Mouse (Mus musculus): ENCODE measurements around the gene Tomm40. TPM values are rescaled to one million over a fixed set of nuclear protein-coding genes. Genes with fewer than 3 reads are reported as not detected.

The Tomm40 gene
- total and polyA plus RNA-seq, 2 experiments from 2014 or later: 113 to 147 TPM

GRCm38 (mm10) chr7:19755851-19756786, 40.9 kb upstream of the Tomm40 start:
- H3K27me3 ChIP-seq (ENCODE audit: insufficient read depth, low read length): no peaks in the 10 kb centered on the region
- H3K9me3 ChIP-seq (ENCODE audit: low read length): no peaks in the 10 kb centered on the region
- H3K27ac ChIP-seq (ENCODE audit: low read depth, low read length): no peak overlapping the region
- H3K36me3 ChIP-seq (ENCODE audit: insufficient read depth): no peaks in the 10 kb centered on the region; the same call in 1 of the 2 replicates
- 79% methylated on average over 23 of the region's 24 CpGs for WGBS
- no peak for TF ChIP-seq CTCF (IDR thresholded peaks at IDR 0.05; ENCODE audit: low read depth)
- no peaks in the 10 kb centered on the region for H3K4me1 ChIP-seq (ENCODE audit: insufficient read depth)
- ATAC-seq (peak; percentile 8; the same call in 1 of the 2 replicates), DNase-seq (no peak)
- H3K4me3 ChIP-seq (ENCODE audit: low read depth, low read length): no peak overlapping the region
- H3K4me2 ChIP-seq (ENCODE audit: low read depth): no peak overlapping the region
- H3K9ac ChIP-seq: no peak overlapping the region

- Histone ChIP-seq H3K36me3 (ENCODE audit: insufficient read depth) (no peaks in the 10 kb centered on the region; the same call in 1 of the 2 replicates), H3K4me3 (ENCODE audit: low read depth, low read length) (no peak overlapping the region), H3K4me1 (ENCODE audit: insufficient read depth) (peaks cover 4% of the 10 kb centered on the region; the same call in 1 of the 2 replicates), H3K4me2 (ENCODE audit: low read depth) (no peak overlapping the region), H3K9ac (no peak overlapping the region), H3K27me3 (ENCODE audit: insufficient read depth, low read length) (no peaks in the 10 kb centered on the region), H3K27ac (ENCODE audit: low read depth, low read length) (no peak overlapping the region), H3K9me3 (ENCODE audit: low read length) (no peaks in the 10 kb centered on the region)
- no peak for DNase-seq
- no peak for TF ChIP-seq CTCF (IDR thresholded peaks at IDR 0.05; ENCODE audit: low read depth)
- 83% methylated on average over 2 of the region's 2 CpGs for WGBS
- ATAC-seq: no peak
Measured at GRCm38 (mm10) chr7:19755008-19755407, 39.8 kb upstream of the Tomm40 start.

- 78% methylated on average over 1 of the region's 1 CpGs for WGBS
Measured at GRCm38 (mm10) chr7:19754065-19754464, 38.8 kb upstream of the Tomm40 start.

GRCm38 (mm10) chr7:19753587-19753986, 38.3 kb upstream of the Tomm40 start:
- DNase-seq: no peak
- H3K9ac ChIP-seq: no peak overlapping the region
- no peak overlapping the region for H3K4me2 ChIP-seq (ENCODE audit: low read depth)
- no peaks in the 10 kb centered on the region for H3K9me3 ChIP-seq (ENCODE audit: low read length)
- no peak overlapping the region for H3K4me3 ChIP-seq (ENCODE audit: low read depth, low read length)
- H3K27ac ChIP-seq (ENCODE audit: low read depth, low read length): no peak overlapping the region
- no peaks in the 10 kb centered on the region for H3K27me3 ChIP-seq (ENCODE audit: insufficient read depth, low read length)
- peaks cover 5% of the 10 kb centered on the region; the same call in 1 of the 2 replicates for H3K4me1 ChIP-seq (ENCODE audit: insufficient read depth)
- TF ChIP-seq CTCF (IDR thresholded peaks at IDR 0.05; ENCODE audit: low read depth): no peak
- WGBS: 81% methylated on average over 7 of the region's 7 CpGs
- ATAC-seq: no peak
- no peaks in the 10 kb centered on the region for H3K36me3 ChIP-seq (ENCODE audit: insufficient read depth)

More at GRCm38 (mm10) chr7:19754065-19754464, 38.8 kb upstream of the Tomm40 start:
- DNase-seq (no peak), ATAC-seq (no peak)
- Histone ChIP-seq H3K4me2 (ENCODE audit: low read depth) (no peak overlapping the region), H3K9me3 (ENCODE audit: low read length) (no peaks in the 10 kb centered on the region), H3K9ac (no peak overlapping the region), H3K4me1 (ENCODE audit: insufficient read depth) (peaks cover 4% of the 10 kb centered on the region; the same call in 1 of the 2 replicates), H3K4me3 (ENCODE audit: low read depth, low read length) (no peak overlapping the region), H3K27ac (ENCODE audit: low read depth, low read length) (no peak overlapping the region), H3K36me3 (ENCODE audit: insufficient read depth) (no peaks in the 10 kb centered on the region; the same call in 1 of the 2 replicates), H3K27me3 (ENCODE audit: insufficient read depth, low read length) (no peaks in the 10 kb centered on the region)
- TF ChIP-seq CTCF (IDR thresholded peaks at IDR 0.05; ENCODE audit: low read depth): no peak

GRCm38 (mm10) chr7:19752652-19753051, 37.4 kb upstream of the Tomm40 start:
- Histone ChIP-seq H3K4me1 (ENCODE audit: insufficient read depth) (peaks cover 14% of the 10 kb centered on the region), H3K9me3 (ENCODE audit: low read length) (no peaks in the 10 kb centered on the region), H3K36me3 (ENCODE audit: insufficient read depth) (no peaks in the 10 kb centered on the region), H3K27me3 (ENCODE audit: insufficient read depth, low read length) (no peaks in the 10 kb centered on the region), H3K9ac (no peak overlapping the region), H3K4me3 (ENCODE audit: low read depth, low read length) (no peak overlapping the region), H3K27ac (ENCODE audit: low read depth, low read length) (no peak overlapping the region), H3K4me2 (ENCODE audit: low read depth) (no peak overlapping the region)
- TF ChIP-seq CTCF (IDR thresholded peaks at IDR 0.05; ENCODE audit: low read depth): peak; percentile 36; the same call in 1 of the 2 replicates
- whole genome bisulfite sequencing: 70% methylated on average over 8 of the region's 8 CpGs
- no peak for DNase-seq
- no peak for ATAC-seq

- Histone ChIP-seq H3K36me3 (ENCODE audit: insufficient read depth) (no peaks in the 10 kb centered on the region), H3K27ac (ENCODE audit: low read depth, low read length) (no peak overlapping the region), H3K4me2 (ENCODE audit: low read depth) (no peak overlapping the region), H3K9ac (no peak overlapping the region; the same call in 1 of the 2 replicates), H3K9me3 (ENCODE audit: low read length) (no peaks in the 10 kb centered on the region), H3K27me3 (ENCODE audit: insufficient read depth, low read length) (no peaks in the 10 kb centered on the region), H3K4me1 (ENCODE audit: insufficient read depth) (peaks cover 21% of the 10 kb centered on the region), H3K4me3 (ENCODE audit: low read depth, low read length) (no peak overlapping the region)
- DNase-seq: no peak
- no peak for ATAC-seq
- no peak for TF ChIP-seq CTCF (IDR thresholded peaks at IDR 0.05; ENCODE audit: low read depth)
- WGBS: 57% methylated on average over 4 of the region's 4 CpGs
Measured at GRCm38 (mm10) chr7:19751070-19751383, 35.8 kb upstream of the Tomm40 start.

All from forebrain, postnatal 0 days (tissue).